Mouse (Mus musculus): ENCODE measurements around the gene Spp1.

Gene Spp1

GRCm38 (mm10) chr5:104434835-104435301, at the start of gene Spp1:
Gene Spp1, plus strand, starts transcription at chr5:104435118.
- no peak for DNase-seq

DNA sequence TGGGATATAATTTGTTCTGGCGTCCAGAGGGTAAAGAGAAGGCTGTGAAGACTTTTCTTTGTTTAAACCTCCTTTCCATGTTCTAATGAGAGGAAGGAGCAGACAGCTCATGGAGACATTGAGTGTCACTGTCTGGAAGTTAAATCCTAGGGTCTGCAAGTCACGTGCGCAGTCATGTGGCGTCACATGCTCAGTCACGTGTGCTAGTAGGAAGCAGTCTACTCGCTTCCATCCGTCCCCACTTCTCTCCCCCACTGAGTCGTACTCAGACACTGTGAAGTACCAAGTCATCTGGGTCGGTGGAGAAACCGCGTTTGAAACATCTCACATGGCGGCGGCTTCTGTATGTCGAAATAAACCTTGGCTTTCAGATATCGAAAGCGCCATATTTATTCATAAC, 49.4 kb upstream of the Spp1 start:
- DNase-seq: no peak

GRCm38 (mm10) chr5:104386908-104387307, 48.0 kb upstream of the Spp1 start:
- no peak for DNase-seq

DNA sequence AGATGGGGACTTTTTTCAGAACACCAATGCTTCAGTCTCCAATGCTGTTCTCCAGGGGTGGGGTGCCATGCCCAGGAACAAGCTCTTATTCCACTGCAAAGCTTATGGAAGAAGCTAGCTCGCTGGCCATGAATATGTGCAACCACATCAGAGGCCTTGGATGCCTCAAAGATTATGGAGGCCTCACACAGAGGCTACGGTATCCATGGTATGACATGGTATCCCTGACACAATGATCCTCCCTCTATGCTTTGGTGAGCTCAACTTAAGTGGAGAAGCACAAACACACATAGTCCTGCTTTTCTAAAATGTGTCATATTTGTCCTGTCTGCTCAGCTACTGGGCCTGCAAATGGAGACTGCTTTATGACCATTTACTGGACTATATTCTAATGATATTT, 44.0 kb upstream of the Spp1 start:
- no peak for DNase-seq

DNA sequence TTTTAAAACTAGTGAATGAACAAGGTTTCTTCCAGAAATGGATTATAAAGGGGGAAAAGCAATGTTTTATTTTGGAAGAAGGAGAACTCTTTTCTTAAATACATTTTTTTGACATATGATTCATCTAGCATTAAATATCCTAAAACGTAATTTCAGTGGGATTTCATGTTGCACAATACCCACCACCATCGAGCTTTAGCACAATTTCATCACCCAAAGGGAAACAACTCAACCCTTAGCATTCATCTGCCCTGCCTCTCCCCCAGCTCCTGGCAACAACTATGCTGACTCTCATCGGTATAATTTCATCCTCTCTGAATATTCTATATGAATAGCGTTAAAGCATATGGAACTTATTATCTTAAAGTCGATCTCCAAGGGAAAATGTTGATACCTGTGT, 42.1 kb upstream of the Spp1 start:
- no peak for DNase-seq

DNA sequence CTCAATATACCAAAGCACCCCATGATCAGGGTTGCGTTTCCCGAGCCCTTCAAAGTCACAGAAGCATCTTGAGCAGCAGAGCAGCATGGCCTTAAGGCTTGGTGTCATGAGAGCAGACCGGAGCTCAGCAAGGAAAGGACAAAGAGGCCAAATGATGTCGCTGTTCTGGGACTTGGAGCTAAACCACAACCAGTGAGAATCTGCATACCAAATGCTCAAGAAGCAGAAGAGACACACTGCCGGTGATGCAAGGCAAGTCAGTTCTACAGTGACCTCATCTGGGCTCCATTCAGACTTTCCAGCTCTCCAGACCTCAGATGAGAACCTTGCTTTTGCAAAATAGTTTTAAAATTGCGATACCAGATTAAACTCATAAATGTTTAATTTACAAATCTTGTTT, 38.6 kb upstream of the Spp1 start:
- no peak for DNase-seq

DNA sequence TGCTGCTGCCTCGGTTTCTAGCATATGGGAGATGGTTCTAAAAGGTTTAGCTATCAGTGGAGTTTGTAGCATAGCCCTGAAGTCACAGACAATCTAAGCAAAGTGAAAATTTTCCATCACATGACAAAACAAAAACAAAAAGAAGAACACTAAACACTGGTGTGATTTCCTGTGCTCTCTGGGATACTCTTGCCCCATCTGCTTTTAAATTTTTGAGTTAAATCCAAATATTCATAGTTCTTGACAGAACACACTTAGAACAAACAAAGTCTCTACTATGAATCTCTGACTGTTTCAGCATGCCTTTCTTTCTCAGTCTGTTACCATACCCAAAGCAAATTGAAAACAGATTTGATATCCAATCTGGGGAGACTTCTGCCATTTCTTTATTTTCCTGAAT, 36.9 kb upstream of the Spp1 start:
- no peak for DNase-seq

GRCm38 (mm10) chr5:104399291-104399950, 35.5 kb upstream of the Spp1 start:
- DNase-seq: no peak

- no peak for DNase-seq
Measured at GRCm38 (mm10) chr5:104399970-104400369, 34.9 kb upstream of the Spp1 start.

DNA sequence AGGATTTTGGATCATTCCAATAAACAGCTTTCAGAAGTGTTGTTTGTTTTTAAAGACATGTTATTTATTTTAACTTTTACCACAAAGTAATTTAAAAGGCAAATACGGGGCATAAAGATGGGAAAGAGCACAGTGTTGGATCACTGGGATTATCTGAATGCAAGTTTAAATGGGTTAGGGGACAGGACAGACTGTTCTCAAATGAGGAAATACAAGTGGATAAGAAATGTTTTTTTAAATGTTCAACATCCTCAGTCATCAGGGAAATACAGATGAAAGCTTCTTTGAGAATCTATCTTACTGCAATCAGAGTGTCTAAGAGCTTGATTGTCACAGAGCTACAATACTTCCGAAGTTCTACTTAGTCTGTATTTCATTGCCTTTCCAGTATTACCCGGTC, 32.3 kb upstream of the Spp1 start:
- DNase-seq: no peak

- no peak for DNase-seq
Measured at GRCm38 (mm10) chr5:104403351-104403750, 31.6 kb upstream of the Spp1 start.

GRCm38 (mm10) chr5:104404551-104404950, 30.4 kb upstream of the Spp1 start:
- DNase-seq: no peak

DNA sequence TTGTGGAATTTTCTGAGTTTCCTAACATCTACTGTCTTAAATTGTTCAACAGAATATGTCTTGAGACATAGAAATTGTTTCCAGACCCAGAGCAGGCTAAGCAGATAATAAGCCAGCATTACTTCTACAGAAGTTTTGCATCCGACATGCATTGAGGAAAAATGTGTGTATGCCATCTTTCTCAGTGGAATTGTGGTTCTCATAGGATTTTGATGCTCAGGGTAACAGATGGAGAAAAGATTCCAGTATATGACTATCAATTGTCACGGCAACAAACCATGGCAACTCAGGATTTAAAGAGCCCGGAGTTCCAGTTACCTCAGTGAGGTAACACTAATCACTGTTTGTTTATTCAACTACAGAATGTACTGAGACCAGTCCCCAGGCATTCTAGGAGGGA, 29.9 kb upstream of the Spp1 start:
- no peak for DNase-seq

DNA sequence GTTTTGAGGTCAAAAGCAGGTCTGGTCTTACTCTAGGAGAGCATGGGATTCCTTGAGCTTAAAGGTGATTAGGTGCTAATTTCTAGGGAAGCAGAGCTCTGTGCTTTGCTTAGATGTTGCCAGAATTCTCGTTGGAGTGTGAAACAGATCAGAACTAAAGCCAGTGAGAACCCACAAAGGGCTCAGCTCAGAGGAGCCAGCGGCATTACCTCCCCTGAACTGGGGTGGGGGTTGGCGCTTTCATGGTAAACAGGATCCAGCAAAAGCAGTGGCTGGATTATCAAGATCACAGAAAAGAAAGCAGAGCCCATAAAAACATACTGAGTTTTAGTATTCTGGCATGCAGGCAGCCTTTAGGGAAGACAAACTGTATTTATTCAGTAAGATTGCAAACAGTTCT, 28.2 kb upstream of the Spp1 start:
- DNase-seq: no peak

- DNase-seq: no peak
Measured at GRCm38 (mm10) chr5:104407541-104408231, 27.2 kb upstream of the Spp1 start.

DNA sequence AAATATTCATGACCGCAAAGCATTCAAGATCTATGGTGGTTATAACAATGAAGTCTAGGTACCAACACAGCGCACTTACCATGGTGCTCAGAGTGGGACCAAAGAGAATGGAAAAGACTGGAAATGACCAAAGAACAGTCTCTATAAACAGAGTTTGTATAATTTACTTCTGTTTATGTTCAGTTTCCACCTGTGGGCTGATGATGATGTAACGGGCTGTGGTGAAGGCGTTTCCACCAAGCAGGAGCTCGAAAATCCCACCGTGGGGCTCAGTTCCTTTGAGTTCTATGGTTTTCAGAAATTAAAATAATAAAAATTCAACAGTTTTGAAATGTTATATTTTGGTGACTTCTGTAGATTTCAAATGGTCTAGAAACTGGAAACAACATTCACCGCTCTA, 26.4 kb upstream of the Spp1 start:
- DNase-seq: no peak

GRCm38 (mm10) chr5:104415999-104416398, 18.9 kb upstream of the Spp1 start:
- DNase-seq: no peak

GRCm38 (mm10) chr5:104417028-104417427, 17.9 kb upstream of the Spp1 start:
- DNase-seq: no peak

GRCm38 (mm10) chr5:104417721-104418120, 17.2 kb upstream of the Spp1 start:
- no peak for DNase-seq

DNA sequence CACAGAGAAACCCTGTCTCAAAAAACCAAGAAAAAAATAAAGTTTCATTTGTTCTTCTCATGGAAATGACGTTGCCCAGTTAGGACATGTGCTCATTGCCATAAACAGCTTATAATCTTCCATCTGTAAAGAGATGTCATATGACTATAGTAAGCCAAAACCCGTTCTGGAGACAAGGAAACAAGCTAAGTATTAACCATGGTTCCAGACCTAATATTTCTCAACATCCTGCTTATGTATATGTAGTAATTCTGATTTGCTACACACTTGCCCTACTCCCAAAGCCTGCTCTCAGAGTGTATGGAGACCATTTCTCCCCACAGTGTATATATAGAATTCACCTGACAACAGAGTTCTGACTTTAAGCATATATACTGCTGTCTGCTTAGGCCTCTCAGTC, 12.9 kb upstream of the Spp1 start:
- DNase-seq: no peak

DNA sequence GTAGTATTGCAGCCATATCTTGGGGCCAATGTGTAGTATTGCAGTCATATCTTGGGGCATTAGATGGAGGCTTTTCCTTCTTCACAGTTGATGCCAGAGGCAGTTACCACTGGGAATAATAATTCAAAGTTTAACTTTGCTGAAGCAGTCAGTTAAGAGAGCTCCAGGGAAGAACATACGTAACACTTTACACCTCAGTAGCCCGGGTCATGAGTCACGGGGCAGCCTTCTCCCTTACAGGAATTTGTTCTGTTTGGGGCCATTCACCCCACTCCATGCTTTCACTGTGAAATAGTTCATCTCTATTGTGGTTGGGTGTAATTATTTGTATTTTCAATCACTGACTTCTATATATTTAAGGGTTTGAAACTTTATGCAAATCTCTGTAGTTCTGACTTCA, 11.1 kb upstream of the Spp1 start:
- no peak for DNase-seq

GRCm38 (mm10) chr5:104425949-104426348, 9.0 kb upstream of the Spp1 start:
- peak; percentile 12 for DNase-seq

DNA sequence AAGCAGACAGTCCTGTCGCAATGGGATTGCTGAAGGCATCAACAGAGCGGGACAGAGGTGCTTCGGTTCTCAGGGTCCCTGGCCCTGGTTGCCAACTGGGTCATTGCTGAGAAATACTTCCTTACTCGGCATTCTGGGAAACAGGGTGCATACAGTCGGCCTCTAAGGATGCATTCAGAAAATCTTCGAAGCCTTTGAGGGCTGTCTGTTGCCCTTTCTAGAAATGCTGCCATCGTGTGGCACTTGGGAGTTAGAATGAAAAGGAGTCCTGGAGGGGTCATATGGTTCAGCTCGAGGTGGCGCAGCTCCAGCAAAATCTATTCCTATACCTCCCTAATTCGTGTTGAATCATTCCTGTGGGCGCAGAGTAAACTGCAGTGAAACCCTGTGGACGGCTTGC, 2.0 kb upstream of the Spp1 start:
- DNase-seq: peak; percentile 44

DNA sequence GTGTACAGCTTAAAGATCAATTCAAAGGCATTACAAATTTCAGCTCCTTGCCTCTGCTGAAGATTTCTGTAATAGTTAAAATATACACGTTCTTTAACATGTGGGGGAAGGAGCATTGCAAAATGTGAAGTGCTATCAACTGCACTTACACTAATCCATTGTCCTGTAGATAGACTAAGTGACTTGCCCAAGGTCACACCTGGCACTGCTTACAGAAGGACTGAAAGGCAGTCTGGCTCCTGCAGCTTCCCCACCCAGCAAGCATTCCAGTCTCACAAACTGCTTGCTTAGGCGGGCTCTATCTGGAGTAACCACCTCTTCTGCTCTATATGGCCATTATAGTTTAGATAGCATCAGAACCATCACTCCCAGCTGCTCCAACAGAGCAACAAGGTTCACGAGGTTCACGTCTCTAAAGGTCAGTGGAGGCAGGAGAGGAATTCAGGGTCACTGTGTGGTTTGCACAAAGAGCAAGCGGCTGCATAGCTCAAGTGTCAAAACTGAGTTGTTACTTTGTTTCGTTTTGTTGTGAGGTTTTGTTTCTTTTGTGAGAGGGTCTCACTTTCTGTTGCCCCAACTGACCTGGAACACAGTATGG, 851 bp upstream of the Spp1 start:
- DNase-seq: no peak

Measured in lung, postnatal 14 days (tissue).